In the genomic region with DNA sequence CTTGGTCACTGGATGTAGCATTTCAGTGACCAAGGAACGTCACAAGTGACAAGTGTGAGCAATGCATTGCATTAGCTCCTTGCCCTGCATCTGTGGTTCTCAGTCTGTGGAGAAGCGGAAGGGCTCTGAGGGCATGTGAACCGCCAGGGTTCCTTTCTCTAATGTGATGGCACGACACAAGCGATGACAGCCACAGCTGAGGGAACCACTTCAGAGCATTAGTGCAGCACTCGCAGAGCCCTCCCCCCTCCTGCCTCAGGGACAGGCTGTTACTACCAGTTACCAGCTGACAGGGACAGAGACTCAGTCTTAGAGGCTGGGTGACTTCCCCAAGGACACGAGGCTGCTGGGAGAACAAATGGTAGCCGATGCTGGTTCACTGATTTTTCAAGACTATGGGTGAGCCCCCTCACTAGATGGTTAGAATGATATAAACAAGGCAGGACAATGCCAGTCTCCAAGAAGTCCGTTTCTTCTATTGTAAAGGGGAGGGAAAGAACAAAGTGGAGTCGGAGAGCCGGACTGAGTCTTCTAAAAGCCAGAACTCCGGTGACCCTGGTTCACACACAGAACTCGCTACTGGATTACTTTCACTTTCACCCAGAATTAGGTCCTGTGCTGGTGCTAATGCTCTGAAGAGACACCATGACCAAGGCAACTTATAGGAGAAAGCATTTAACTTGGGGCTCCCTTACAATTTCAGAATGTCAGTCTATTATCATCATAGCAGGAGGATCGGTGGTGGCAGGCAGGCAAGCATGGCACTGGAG, we compare ENCODE assay signal across 8 mouse cellular contexts. TPM values are rescaled to one million over a fixed set of nuclear protein-coding genes. Genes with fewer than 3 reads are reported as not detected.
DNase-seq lines count a peak whose midpoint lies in the region; ATAC-seq and TF ChIP-seq lines count a peak whose summit lies in the region.

No protein-coding gene starts in this region.

- WGBS in heart, embryonic 12.5 days = 47% methylated on average over 14 of the region's 14 CpGs
- 55% methylated on average over 14 of the region's 14 CpGs for WGBS in kidney, embryonic 14.5 days
- 26% methylated on average over 14 of the region's 14 CpGs for WGBS in lung, adult 2 months

- ATAC-seq in heart, embryonic 12.5 days (ENCODE audit: insufficient number of reproducible peaks, low FRiP score) = peak; percentile 72
- peak; percentile 45 for ATAC-seq in kidney, embryonic 14.5 days (ENCODE audit: low FRiP score, low TSS enrichment)

- H3K4me2 ChIP-seq in heart, embryonic 12.5 days = peak overlapping the region; percentile 41
- no peak overlapping the region for H3K4me2 ChIP-seq in kidney, embryonic 14.5 days (replicated peaks; ENCODE audit: low read depth, low read length)

- TF ChIP-seq POLR2A in lung, adult 2 months (IDR thresholded peaks at IDR 0.05; ENCODE audit: borderline replicate concordance, extremely low read depth, low read depth, low read length) = no peak

- H3K4me3 ChIP-seq in layer of hippocampus, adult 2 months = peak overlapping the region; percentile 39
- H3K4me3 ChIP-seq in heart, embryonic 12.5 days = no peak overlapping the region
- no peak overlapping the region for H3K4me3 ChIP-seq in kidney, embryonic 14.5 days (ENCODE audit: low read length)
- peak overlapping the region; percentile 53 for H3K4me3 ChIP-seq in lung, adult 2 months (replicated peaks; ENCODE audit: extremely low read depth, low read depth, low read length)

- H3K36me3 ChIP-seq in heart, embryonic 12.5 days = no peaks in the 10 kb centered on the region
- no peaks in the 10 kb centered on the region for H3K36me3 ChIP-seq in kidney, embryonic 14.5 days (ENCODE audit: control insufficient read depth, insufficient read depth, low read length)

- peak overlapping the region; percentile 61 for H3K27ac ChIP-seq in layer of hippocampus, adult 2 months
- no peak overlapping the region for H3K27ac ChIP-seq in heart, embryonic 12.5 days (ENCODE audit: poor library complexity, severe bottlenecking)
- no peak overlapping the region for H3K27ac ChIP-seq in kidney, embryonic 14.5 days (ENCODE audit: low read depth, low read length)

- H3K9me3 ChIP-seq in heart, embryonic 12.5 days (replicated peaks) = peaks cover 4% of the 10 kb centered on the region; the same call in 1 of the 2 replicates
- no peaks in the 10 kb centered on the region for H3K9me3 ChIP-seq in kidney, embryonic 14.5 days (ENCODE audit: control insufficient read depth, low read length)

- peaks cover 28% of the 10 kb centered on the region for H3K4me1 ChIP-seq in heart, embryonic 12.5 days (replicated peaks)
- H3K4me1 ChIP-seq in kidney, embryonic 14.5 days (ENCODE audit: control insufficient read depth, insufficient read depth, low read length) = peaks cover 7% of the 10 kb centered on the region
- peaks cover 16% of the 10 kb centered on the region for H3K4me1 ChIP-seq in lung, adult 2 months (ENCODE audit: control insufficient read depth, insufficient read depth, low read length)

- TF ChIP-seq CTCF in layer of hippocampus, adult 2 months (conservative IDR thresholded peaks at IDR 0.05) = no peak
- TF ChIP-seq CTCF in lung, adult 2 months (IDR thresholded peaks at IDR 0.05; ENCODE audit: insufficient read depth, low read length) = no peak

- peaks cover 70% of the 10 kb centered on the region for H3K27me3 ChIP-seq in heart, embryonic 12.5 days (replicated peaks)
- H3K27me3 ChIP-seq in kidney, embryonic 14.5 days (ENCODE audit: control insufficient read depth, insufficient read depth, low read length) = no peaks in the 10 kb centered on the region

- DNase-seq in layer of hippocampus, adult 2 months (ENCODE audit: low spot score in 2 of 2) = peak; percentile 47 to 64
- DNase-seq in layer of hippocampus, adult 9-10 months (ENCODE audit: low spot score) = no peak
- DNase-seq in embryo, embryonic 11 days = peak; percentile 69
- peak; percentile 36 for DNase-seq in lung, adult 2 months
- peak; percentile 83 to 85 for DNase-seq in natural killer cell, adult 2 months (ENCODE audit: low spot score in 2 of 2)
- DNase-seq in thymus, postnatal 14 days = peak; percentile 77

- H3K9ac ChIP-seq in heart, embryonic 12.5 days = no peak overlapping the region
- no peak overlapping the region for H3K9ac ChIP-seq in kidney, embryonic 14.5 days (ENCODE audit: low read depth, low read length)

RNA-seq across cellular contexts. Expression of a gene that starts 21.7 kb away (rescaled TPM):
- 10 to 100 TPM; 33.4 to 34.7 TPM for total RNA-seq in layer of hippocampus, adult 2 months (2021)
- 4.9 and 7.1 TPM in 2 replicates for polyA plus RNA-seq in heart, embryonic 12.5 days (2016; fragmentation: Nextera tagmentation; extraction: Ambion mirVana)
- 7.8 and 13.4 TPM in 2 replicates for polyA plus RNA-seq in kidney, embryonic 14.5 days (2014; fragmentation: Nextera tagmentation; extraction: Ambion mirVana)
- 22.2 and 23.7 TPM in 2 replicates for polyA plus RNA-seq in lung, adult 2 months (2012; rRNA removed)

Comparison
In these comparisons a context has a peak if more than half of its experiments do, and no peak if none do; other contexts are left out.
1. H3K4me3 ChIP-seq: peak in layer of hippocampus, adult 2 months (single experiment) and lung, adult 2 months (single experiment); none in heart, embryonic 12.5 days (single experiment) and kidney, embryonic 14.5 days (single experiment).